Mouse (Mus musculus) left cerebral cortex, adult 11 months (tissue): ENCODE results near the gene Tgfbr3.

Source experiments
- DNase-seq: peaks from one replicate; pipeline ENCODE4 v3.0.0; 2022; ENCODE audit warnings: low spot score

Gene Tgfbr3

GRCm38 (mm10) chr5:107171861-107172260, 117.6 kb downstream of the Tgfbr3 start:
- no peak for DNase-seq

- DNase-seq = no peak
Measured at GRCm38 (mm10) chr5:107169796-107170195, 119.6 kb downstream of the Tgfbr3 start.

- DNase-seq = peak; percentile 74
Measured at GRCm38 (mm10) chr5:107167872-107168300, 121.5 kb downstream of the Tgfbr3 start.

GRCm38 (mm10) chr5:107167373-107167772, 122.1 kb downstream of the Tgfbr3 start:
- no peak for DNase-seq

- DNase-seq = no peak
Measured at GRCm38 (mm10) chr5:107166659-107167370, 122.6 kb downstream of the Tgfbr3 start.

- no peak for DNase-seq
Measured at GRCm38 (mm10) chr5:107165734-107166133, 123.7 kb downstream of the Tgfbr3 start.

GRCm38 (mm10) chr5:107165271-107165670, 124.2 kb downstream of the Tgfbr3 start:
- DNase-seq = no peak

- no peak for DNase-seq
Measured at GRCm38 (mm10) chr5:107164856-107165255, 124.6 kb downstream of the Tgfbr3 start.

- no peak for DNase-seq
Measured at GRCm38 (mm10) chr5:107164146-107164545, 125.3 kb downstream of the Tgfbr3 start.

GRCm38 (mm10) chr5:107163336-107163735, 126.1 kb downstream of the Tgfbr3 start:
- DNase-seq = no peak

GRCm38 (mm10) chr5:107162812-107163211, 126.6 kb downstream of the Tgfbr3 start:
- DNase-seq = no peak

- no peak for DNase-seq
Measured at GRCm38 (mm10) chr5:107162319-107162718, 127.1 kb downstream of the Tgfbr3 start.

- DNase-seq = no peak
Measured at GRCm38 (mm10) chr5:107159914-107160890, 129.2 kb downstream of the Tgfbr3 start.

- DNase-seq = no peak
Measured at GRCm38 (mm10) chr5:107158531-107159178, 130.8 kb downstream of the Tgfbr3 start.

GRCm38 (mm10) chr5:107157384-107157783, 132.0 kb downstream of the Tgfbr3 start:
- DNase-seq = no peak

- DNase-seq = no peak
Measured at GRCm38 (mm10) chr5:107156096-107156495, 133.3 kb downstream of the Tgfbr3 start.

GRCm38 (mm10) chr5:107152989-107153388, 136.4 kb downstream of the Tgfbr3 start:
- DNase-seq = no peak

- no peak for DNase-seq
Measured at GRCm38 (mm10) chr5:107151320-107151719, 138.1 kb downstream of the Tgfbr3 start.

- no peak for DNase-seq
Measured at GRCm38 (mm10) chr5:107150555-107151312, 138.7 kb downstream of the Tgfbr3 start.

GRCm38 (mm10) chr5:107147951-107148766, 141.3 kb downstream of the Tgfbr3 start:
- DNase-seq = peak; percentile 39

- DNase-seq = no peak
Measured at GRCm38 (mm10) chr5:107147413-107147812, 142.0 kb downstream of the Tgfbr3 start.
